Mouse (Mus musculus) kidney, adult 2 months (tissue): ENCODE measurements around the gene Adap2. TPM values are rescaled to one million over a fixed set of nuclear protein-coding genes. Genes with fewer than 3 reads are reported as not detected.

ENCODE experiments used
- DNase-seq: peaks from one replicate; pipeline ENCODE4 v3.0.0; 2021
- H3K27ac ChIP-seq: fragments of 200-500 bp; 2 replicates; pipeline ENCODE4 v1.5.1; 2012; ENCODE audit warnings: low read depth, low read length, control low read depth, inconsistent platforms; ENCODE audit not compliant: insufficient read depth
- H3K27me3 ChIP-seq: fragments of 200-500 bp; replicated peaks from 2 replicates; pipeline ENCODE4 v1.6.1; 2012; ENCODE audit warnings: mild to moderate bottlenecking, moderate library complexity, low read length, inconsistent platforms; ENCODE audit not compliant: control insufficient read depth, insufficient read depth
- H3K36me3 ChIP-seq: fragments of 200-500 bp; 2 replicates; pipeline ENCODE4 v1.6.1; 2012; ENCODE audit warnings: mild to moderate bottlenecking, moderate library complexity, low read length, inconsistent platforms; ENCODE audit not compliant: control insufficient read depth, insufficient read depth
- H3K4me1 ChIP-seq: fragments of 200-500 bp; 2 replicates; pipeline ENCODE4 v1.6.1; 2011; ENCODE audit warnings: low read length; ENCODE audit not compliant: control insufficient read depth, insufficient read depth
- H3K4me3 ChIP-seq: fragments of 200-500 bp; 2 replicates; pipeline ENCODE4 v1.5.1; 2011; ENCODE audit warnings: mild to moderate bottlenecking, low read depth, low read length, control low read depth; ENCODE audit not compliant: insufficient read depth
- CTCF ChIP-seq: fragments of 200-500 bp; conservative IDR thresholded peaks from 2 replicates; pipeline ENCODE4 v1.5.1; 2011; ENCODE audit warnings: low read depth, mild to moderate bottlenecking, control low read depth, low read length, moderate library complexity, mixed read lengths; ENCODE audit not compliant: insufficient read depth, insufficient read length
- POLR2A ChIP-seq: fragments of 200-500 bp; IDR thresholded peaks from one replicate; pipeline ENCODE4 v1.6.1; 2011; ENCODE audit warnings: low read depth, low read length, control low read depth
- WGBS: fragments of 180-500 bp; shearing (Covaris S2); methylation state at CpG from one replicate; pipeline ENCODE4 v1.1.7; 2018; 5-methylcytosine and 5-hydroxymethylcytosine counted together
- polyA plus RNA-seq: library from polyadenylated mRNA; depleted of rRNA; stranded (reverse); fragments of >200 nt; gene quantifications from 2 replicates; pipeline ENCODE4 v1.2.3, GENCODE M21; 2012

The Adap2 gene
- polyA plus RNA-seq, 1 experiment = 26.8 TPM

DNA sequence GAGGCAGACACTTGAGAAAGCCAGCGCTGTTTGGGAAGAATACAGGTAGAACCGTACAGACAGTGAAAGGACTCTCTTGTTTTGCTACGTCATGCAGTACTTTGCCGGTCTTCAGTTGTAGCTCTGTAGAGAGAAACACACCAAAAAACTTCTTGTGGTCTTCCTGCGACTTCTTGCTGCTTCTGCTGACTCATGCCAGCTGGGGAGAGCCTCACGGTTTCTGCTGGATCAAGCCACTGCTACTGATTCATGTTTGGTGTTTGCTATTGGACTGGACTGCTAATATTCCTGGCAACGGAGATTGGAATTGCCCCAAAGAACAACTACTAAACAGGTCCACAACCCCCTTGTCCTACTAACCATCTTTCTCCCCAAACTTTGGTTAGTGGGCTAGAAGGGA, 42.4 kb downstream of the Adap2 start:
- H3K27ac ChIP-seq = no peak overlapping the region
- TF ChIP-seq CTCF (no peak), POLR2A (no peak)
- WGBS = 87% methylated on average over 7 of the region's 7 CpGs
- H3K27me3 ChIP-seq = no peaks in the 10 kb centered on the region
- H3K4me1 ChIP-seq = no peaks in the 10 kb centered on the region
- no peaks in the 10 kb centered on the region; the same call in 1 of the 2 replicates for H3K36me3 ChIP-seq
- no peak overlapping the region for H3K4me3 ChIP-seq
- no peak for DNase-seq

GRCm38 (mm10) chr11:80199316-80199715, 45.4 kb downstream of the Adap2 start:
- H3K4me1 ChIP-seq = no peaks in the 10 kb centered on the region; the same call in 1 of the 2 replicates
- 92% methylated on average over 3 of the region's 3 CpGs for WGBS
- H3K27ac ChIP-seq = no peak overlapping the region
- H3K27me3 ChIP-seq = no peaks in the 10 kb centered on the region
- no peak for DNase-seq
- no peaks in the 10 kb centered on the region; the same call in 1 of the 2 replicates for H3K36me3 ChIP-seq
- TF ChIP-seq POLR2A (no peak), CTCF (no peak)
- H3K4me3 ChIP-seq = no peak overlapping the region

GRCm38 (mm10) chr11:80199773-80200172, 45.9 kb downstream of the Adap2 start:
- TF ChIP-seq CTCF (peak; percentile 40; the same call in 1 of the 2 replicates), POLR2A (no peak)
- DNase-seq = no peak
- no peak overlapping the region for H3K4me3 ChIP-seq
- 96% methylated on average over 2 of the region's 2 CpGs for WGBS
- H3K36me3 ChIP-seq = no peaks in the 10 kb centered on the region
- no peak overlapping the region for H3K27ac ChIP-seq
- no peaks in the 10 kb centered on the region; the same call in 1 of the 2 replicates for H3K4me1 ChIP-seq
- no peaks in the 10 kb centered on the region for H3K27me3 ChIP-seq

- WGBS = 83% methylated on average over 1 of the region's 1 CpGs
- DNase-seq = no peak
- Histone ChIP-seq H3K4me3 (no peak overlapping the region), H3K36me3 (no peaks in the 10 kb centered on the region), H3K27me3 (no peaks in the 10 kb centered on the region), H3K27ac (no peak overlapping the region), H3K4me1 (no peaks in the 10 kb centered on the region; the same call in 1 of the 2 replicates)
- TF ChIP-seq POLR2A = no peak
- TF ChIP-seq CTCF = peak; percentile 56
Observed at GRCm38 (mm10) chr11:80200326-80200725, 46.4 kb downstream of the Adap2 start.

DNA sequence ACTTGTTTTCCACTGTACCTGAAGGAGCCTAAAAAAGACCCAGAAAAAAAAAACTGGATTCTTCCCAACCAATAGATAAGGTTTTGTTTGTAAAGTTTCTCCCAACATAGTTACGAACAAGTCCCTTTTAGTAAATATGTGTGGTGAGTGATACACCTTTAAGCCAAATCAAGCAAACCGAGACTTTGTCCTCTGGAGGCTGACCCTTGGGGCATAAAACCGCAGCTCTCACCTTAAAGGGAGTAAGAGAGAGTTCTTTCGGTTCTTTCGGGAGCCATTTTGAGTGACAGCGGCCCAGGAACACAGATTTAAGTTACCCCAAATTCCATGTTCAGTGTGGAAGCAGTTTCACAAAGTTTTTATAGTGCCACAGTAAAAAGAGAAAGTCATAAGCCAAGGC, 48.4 kb downstream of the Adap2 start:
- no peaks in the 10 kb centered on the region for H3K36me3 ChIP-seq
- no peak overlapping the region for H3K27ac ChIP-seq
- DNase-seq = peak; percentile 63
- H3K4me1 ChIP-seq = no peaks in the 10 kb centered on the region; the same call in 1 of the 2 replicates
- H3K27me3 ChIP-seq = no peaks in the 10 kb centered on the region
- TF ChIP-seq POLR2A = no peak
- TF ChIP-seq CTCF = no peak
- H3K4me3 ChIP-seq = no peak overlapping the region
- 45% methylated on average over 6 of the region's 6 CpGs for WGBS

GRCm38 (mm10) chr11:80204037-80204436, 50.1 kb downstream of the Adap2 start:
- TF ChIP-seq CTCF (no peak), POLR2A (no peak)
- no peak overlapping the region for H3K4me3 ChIP-seq
- DNase-seq = no peak
- H3K27me3 ChIP-seq = no peaks in the 10 kb centered on the region
- 72% methylated on average over 3 of the region's 3 CpGs for WGBS
- H3K36me3 ChIP-seq = no peaks in the 10 kb centered on the region
- H3K4me1 ChIP-seq = no peaks in the 10 kb centered on the region; the same call in 1 of the 2 replicates
- no peak overlapping the region for H3K27ac ChIP-seq

DNA sequence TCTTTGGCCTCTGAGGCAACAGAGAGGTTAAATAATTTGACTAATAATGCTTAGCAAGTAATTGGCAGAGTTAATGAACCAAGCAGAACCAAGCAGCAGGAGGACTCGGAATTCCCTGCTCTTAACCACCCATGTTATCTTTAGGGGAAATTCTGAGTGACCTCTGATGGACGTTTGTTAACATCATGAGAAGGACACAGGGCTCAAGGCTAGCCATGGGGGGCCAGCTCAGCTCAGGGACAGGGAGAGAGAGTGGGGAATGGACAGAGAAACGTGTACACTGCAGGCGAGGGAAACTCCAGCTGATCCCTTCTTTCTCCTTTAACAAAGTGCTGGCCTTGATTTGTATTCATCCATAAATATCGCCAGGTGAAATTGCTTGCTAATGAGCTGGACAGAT, 51.0 kb downstream of the Adap2 start:
- no peak overlapping the region for H3K4me3 ChIP-seq
- WGBS = 48% methylated on average over 5 of the region's 5 CpGs
- DNase-seq = no peak

GRCm38 (mm10) chr11:80208465-80208859, 54.6 kb downstream of the Adap2 start:
- Histone ChIP-seq H3K36me3 (no peaks in the 10 kb centered on the region), H3K27ac (no peak overlapping the region), H3K4me1 (peaks cover 8% of the 10 kb centered on the region), H3K4me3 (no peak overlapping the region), H3K27me3 (no peaks in the 10 kb centered on the region)
- 38% methylated on average over 7 of the region's 7 CpGs for WGBS
- TF ChIP-seq POLR2A (no peak), CTCF (no peak)
- DNase-seq = no peak

More for the DNA sequence above, 51.0 kb downstream of the Adap2 start:
- TF ChIP-seq CTCF (no peak), POLR2A (no peak)
- no peaks in the 10 kb centered on the region for H3K36me3 ChIP-seq
- no peaks in the 10 kb centered on the region; the same call in 1 of the 2 replicates for H3K4me1 ChIP-seq
- no peak overlapping the region for H3K27ac ChIP-seq
- no peaks in the 10 kb centered on the region for H3K27me3 ChIP-seq
